Mouse (Mus musculus) limb, embryonic 15.5 days (tissue): ENCODE results near the gene Gm8439. TPM values are rescaled to one million over a fixed set of nuclear protein-coding genes. Genes with fewer than 3 reads are reported as not detected.
"Not testable (repeated sequence)": the region's sequence is repeated elsewhere in the genome, so short reads cannot be mapped to it uniquely, and the experiment has no call there.

Source experiments
- ATAC-seq: fragments of 200-750 bp; cut with Nextera tagmentation; 2 replicates; pipeline ENCODE4 v1.8.0; 2017; ENCODE audit warnings: low read depth, moderate TSS enrichment; ENCODE audit not compliant: insufficient number of reproducible peaks, low FRiP score, low TSS enrichment
- H3K27ac ChIP-seq: fragments of 300-500 bp; sonication (generic); 2 replicates; pipeline ENCODE4 v1.5.1; 2015; ENCODE audit warnings: moderate library complexity, mild to moderate bottlenecking, inconsistent platforms
- H3K27me3 ChIP-seq: fragments of 300-500 bp; sonication (generic); 2 replicates; pipeline ENCODE4 v1.6.1; 2015; ENCODE audit warnings: inconsistent platforms
- H3K36me3 ChIP-seq: fragments of 300-500 bp; sonication (generic); 2 replicates; pipeline ENCODE4 v1.6.1; 2015; ENCODE audit warnings: inconsistent platforms
- H3K4me1 ChIP-seq: fragments of 300-500 bp; sonication (generic); 2 replicates; pipeline ENCODE4 v1.6.1; 2015; ENCODE audit warnings: inconsistent platforms
- H3K4me2 ChIP-seq: fragments of 300-500 bp; sonication (generic); 2 replicates; pipeline ENCODE4 v1.6.1; 2015; ENCODE audit warnings: mild to moderate bottlenecking, inconsistent platforms
- H3K4me3 ChIP-seq: fragments of 300-500 bp; sonication (generic); 2 replicates; pipeline ENCODE4 v1.5.1; 2015; ENCODE audit warnings: mild to moderate bottlenecking, inconsistent platforms
- H3K9ac ChIP-seq: fragments of 300-500 bp; sonication (generic); 2 replicates; pipeline ENCODE4 v1.6.1; 2015; ENCODE audit warnings: inconsistent platforms
- H3K9me3 ChIP-seq: fragments of 300-500 bp; sonication (generic); 2 replicates; pipeline ENCODE4 v1.6.1; 2016; ENCODE audit warnings: inconsistent platforms
- WGBS: fragments of 180-500 bp; shearing (Covaris S2); methylation state at CpG from one replicate; pipeline ENCODE4 v1.1.7; 2015; 5-methylcytosine and 5-hydroxymethylcytosine counted together
- polyA plus RNA-seq: library from polyadenylated mRNA; unstranded; fragments of >200 nt; fragmentation: Nextera tagmentation; extraction: Ambion mirVana; gene quantifications from 2 replicates; pipeline ENCODE4 v1.2.1, GENCODE M21; 2015

Gm8439 gene
- polyA plus RNA-seq, 1 experiment from 2014 or later, result not detected

DNA sequence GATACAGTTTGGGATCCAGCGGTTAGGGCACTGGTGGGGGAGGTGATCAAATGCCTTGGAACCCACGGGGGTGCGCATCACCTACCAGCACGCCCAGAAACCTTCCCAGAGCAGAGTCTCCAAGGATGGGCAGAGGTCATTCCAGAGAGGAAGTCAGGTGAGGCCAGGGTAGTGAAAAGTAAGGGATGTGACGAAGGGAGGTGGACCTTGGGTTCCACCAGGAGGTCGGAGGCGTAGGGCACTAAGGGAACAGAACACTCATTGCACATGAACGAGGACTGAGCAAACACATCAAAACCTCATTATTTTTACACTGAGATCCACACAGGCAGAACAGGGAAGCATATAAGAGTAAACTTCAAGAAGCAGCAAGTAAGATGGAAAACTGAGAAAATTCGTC is 6.8 kb upstream of the Gm8439 start:
- WGBS, result 76% methylated on average over 9 of the region's 9 CpGs
- Histone ChIP-seq H3K4me2 (no peak overlapping the region), H3K4me1 (no peaks in the 10 kb centered on the region), H3K9ac (no peak overlapping the region), H3K4me3 (no peak overlapping the region), H3K27ac (no peak overlapping the region), H3K9me3 (no peaks in the 10 kb centered on the region), H3K36me3 (no peaks in the 10 kb centered on the region), H3K27me3 (no peaks in the 10 kb centered on the region)
- ATAC-seq, result no peak

DNA sequence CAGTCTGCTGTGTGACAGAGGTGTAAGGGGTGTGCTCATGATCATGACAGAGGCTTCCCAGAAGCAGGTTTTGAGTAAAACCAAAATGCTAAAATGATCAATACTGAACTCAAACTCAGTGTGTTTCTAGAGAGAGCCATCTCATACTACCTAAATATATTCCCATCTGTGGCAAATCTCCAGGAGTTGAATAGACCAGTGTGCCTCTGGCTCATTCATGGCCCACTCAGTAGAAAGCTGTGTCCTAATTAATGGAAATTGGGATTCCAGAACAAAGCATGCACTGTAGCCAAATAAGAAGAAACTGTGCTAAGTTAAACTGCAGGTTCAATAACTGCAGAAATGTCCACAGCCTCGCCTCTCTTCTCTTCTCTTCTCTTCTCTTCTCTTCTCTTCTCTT is 1.6 kb upstream of the Gm8439 start:
- peaks cover 14% of the 10 kb centered on the region; the same call in 1 of the 2 replicates for H3K4me1 ChIP-seq
- H3K9me3 ChIP-seq, result no peaks in the 10 kb centered on the region
- H3K9ac ChIP-seq, result no peak overlapping the region
- H3K4me3 ChIP-seq, result no peak overlapping the region
- no peak overlapping the region for H3K27ac ChIP-seq
- H3K27me3 ChIP-seq, result 0 out of 2 replicates have a peak, but pooled peaks cover 4% of the 10 kb centered on the region
- no peak for ATAC-seq
- no peaks in the 10 kb centered on the region for H3K36me3 ChIP-seq
- 64% methylated on average over 1 of the region's 1 CpGs for WGBS
- H3K4me2 ChIP-seq, result no peak overlapping the region

DNA sequence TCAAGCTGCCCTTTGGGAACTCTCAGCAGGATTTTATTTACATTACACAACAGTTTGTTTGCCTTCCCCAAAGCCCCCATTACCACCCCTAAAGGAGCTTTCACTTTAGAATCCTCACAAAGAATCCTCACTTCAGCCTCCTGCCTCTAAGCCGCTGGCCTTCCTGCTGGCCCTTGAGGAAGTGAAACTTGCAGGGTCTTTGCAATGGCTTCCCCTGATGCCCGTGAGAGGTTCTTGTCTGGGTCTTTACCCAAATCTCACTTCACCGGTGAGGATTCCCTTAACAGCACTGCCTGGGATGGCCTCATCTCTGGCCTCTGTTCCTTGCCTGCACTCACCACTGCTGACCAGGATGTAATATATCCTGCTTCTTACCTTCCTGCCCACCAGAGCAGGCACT is 525 bp downstream of the Gm8439 start:
- ATAC-seq, result no peak
- Histone ChIP-seq H3K9ac (no peak overlapping the region), H3K9me3 (no peaks in the 10 kb centered on the region), H3K4me3 (no peak overlapping the region), H3K36me3 (no peaks in the 10 kb centered on the region), H3K4me2 (no peak overlapping the region), H3K27ac (no peak overlapping the region), H3K27me3 (0 out of 2 replicates have a peak, but pooled peaks cover 4% of the 10 kb centered on the region), H3K4me1 (peaks cover 14% of the 10 kb centered on the region; the same call in 1 of the 2 replicates)
- WGBS, result 24% methylated on average over 3 of the region's 3 CpGs

DNA sequence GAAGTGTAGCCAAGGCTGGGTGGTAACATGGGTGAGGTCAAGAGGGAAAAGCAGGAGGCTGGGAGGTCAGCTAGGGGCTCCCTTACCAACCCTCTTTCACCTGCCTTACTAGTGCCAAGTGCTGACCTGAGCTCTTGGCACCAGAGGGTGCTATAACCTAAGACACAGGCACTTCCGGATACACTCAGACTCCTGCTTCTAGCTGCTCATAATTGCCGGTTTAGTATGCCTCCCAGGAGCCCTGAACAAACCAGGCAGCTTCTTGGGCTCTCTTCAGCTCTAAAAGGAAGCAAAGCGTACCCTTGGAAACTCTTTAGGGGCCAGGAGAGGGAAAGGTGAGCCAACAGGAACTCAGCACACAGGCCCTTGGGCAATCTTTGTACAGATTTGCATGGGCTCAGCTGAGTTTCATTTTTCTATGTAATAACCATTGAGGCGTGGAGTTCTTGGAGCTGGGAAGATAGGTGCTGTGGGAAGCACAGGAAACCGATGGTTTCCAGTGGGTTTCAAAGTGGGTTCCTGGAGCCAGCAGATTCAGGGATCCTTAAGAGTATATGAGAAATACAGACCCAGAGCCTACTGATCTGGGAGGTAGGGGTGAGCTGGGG is 1.4 kb downstream of the Gm8439 start:
- WGBS, result 26% methylated on average over 5 of the region's 5 CpGs
- H3K4me2 ChIP-seq, result no peak overlapping the region; the same call in 1 of the 2 replicates
- ATAC-seq, result peak; percentile 61; the same call in 1 of the 2 replicates
- 0 out of 2 replicates have a peak, but pooled peaks cover 4% of the 10 kb centered on the region for H3K27me3 ChIP-seq
- no peak overlapping the region for H3K27ac ChIP-seq
- H3K9ac ChIP-seq, result no peak overlapping the region
- peaks cover 14% of the 10 kb centered on the region; the same call in 1 of the 2 replicates for H3K4me1 ChIP-seq
- H3K36me3 ChIP-seq, result no peaks in the 10 kb centered on the region
- H3K9me3 ChIP-seq, result no peaks in the 10 kb centered on the region
- no peak overlapping the region for H3K4me3 ChIP-seq

DNA sequence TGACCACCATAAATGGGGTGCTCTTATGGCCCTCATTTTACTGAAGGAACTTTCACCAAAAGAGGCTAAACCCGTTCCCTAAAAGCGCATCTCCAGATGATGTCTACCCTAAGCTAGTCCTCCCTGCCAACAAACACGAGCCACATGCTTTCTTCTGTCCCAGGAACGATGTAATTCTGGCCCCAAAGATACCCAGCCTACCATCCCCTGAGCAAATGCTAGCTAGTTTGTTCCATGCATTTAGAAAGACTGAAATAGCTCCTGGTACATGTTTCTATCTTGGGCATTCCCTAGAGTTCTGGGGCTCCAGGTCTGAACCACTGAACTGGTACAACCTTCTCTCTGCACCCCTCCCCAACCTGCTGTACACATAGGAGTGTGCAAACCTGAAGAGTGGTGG is 2.4 kb downstream of the Gm8439 start:
- Histone ChIP-seq H3K36me3 (no peaks in the 10 kb centered on the region), H3K27me3 (0 out of 2 replicates have a peak, but pooled peaks cover 4% of the 10 kb centered on the region), H3K4me2 (no peak overlapping the region), H3K27ac (no peak overlapping the region), H3K9me3 (no peaks in the 10 kb centered on the region), H3K9ac (no peak overlapping the region), H3K4me1 (peaks cover 14% of the 10 kb centered on the region; the same call in 1 of the 2 replicates), H3K4me3 (no peak overlapping the region)
- 85% methylated on average over 4 of the region's 4 CpGs for WGBS
- no peak for ATAC-seq

DNA sequence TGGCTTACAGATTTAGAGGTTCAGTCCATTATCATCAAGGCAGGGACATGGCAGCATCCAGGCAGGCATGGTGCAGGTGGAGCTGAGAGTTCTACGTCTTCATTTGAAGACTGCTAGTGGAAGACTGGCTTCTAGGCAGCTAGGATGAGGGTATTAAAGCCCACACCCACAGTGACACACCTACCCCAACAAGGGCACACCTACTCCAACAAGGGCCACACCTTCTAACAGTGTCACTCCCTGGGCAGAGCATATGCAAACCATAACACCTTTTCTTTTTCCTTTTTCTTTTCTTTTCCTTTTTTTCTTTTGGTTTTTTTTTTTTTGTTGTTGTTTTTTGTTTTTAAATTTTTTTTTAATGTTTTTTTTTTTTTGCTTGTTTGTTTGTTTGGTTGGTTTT is 7.7 kb downstream of the Gm8439 start:
- not testable (repeated sequence) for H3K4me2 ChIP-seq, H3K27ac ChIP-seq, H3K4me1 ChIP-seq, H3K9me3 ChIP-seq, H3K27me3 ChIP-seq, H3K4me3 ChIP-seq, H3K36me3 ChIP-seq, H3K9ac ChIP-seq, ATAC-seq
- 94% methylated on average over 1 of the region's 1 CpGs for WGBS

DNA sequence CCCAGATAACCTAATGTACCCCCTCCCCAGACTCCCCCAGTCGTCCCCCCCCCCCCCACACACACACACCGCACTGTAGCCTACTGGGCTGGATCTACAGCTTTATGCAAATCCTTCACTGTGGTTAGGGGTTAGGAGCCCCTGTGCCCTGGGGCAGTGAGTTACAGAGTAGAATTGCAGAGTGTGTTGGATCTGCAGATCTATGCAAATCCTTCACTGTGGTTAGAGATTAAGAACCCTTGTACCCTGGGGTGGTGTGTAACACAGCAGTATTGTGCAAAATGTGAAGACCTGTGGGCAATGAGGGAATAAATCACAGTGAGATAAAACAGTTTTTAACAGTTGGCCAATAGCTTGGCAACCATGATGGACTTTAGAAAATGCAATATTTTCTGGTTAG is 10.4 kb downstream of the Gm8439 start:
- H3K27ac ChIP-seq, result no peak overlapping the region
- ATAC-seq, result no peak
- H3K36me3 ChIP-seq, result no peaks in the 10 kb centered on the region
- WGBS, result 18% methylated on average over 2 of the region's 2 CpGs
- no peak overlapping the region for H3K9ac ChIP-seq
- no peaks in the 10 kb centered on the region for H3K4me1 ChIP-seq
- H3K4me2 ChIP-seq, result no peak overlapping the region
- no peak overlapping the region for H3K4me3 ChIP-seq
- no peaks in the 10 kb centered on the region for H3K27me3 ChIP-seq
- H3K9me3 ChIP-seq, result no peaks in the 10 kb centered on the region

DNA sequence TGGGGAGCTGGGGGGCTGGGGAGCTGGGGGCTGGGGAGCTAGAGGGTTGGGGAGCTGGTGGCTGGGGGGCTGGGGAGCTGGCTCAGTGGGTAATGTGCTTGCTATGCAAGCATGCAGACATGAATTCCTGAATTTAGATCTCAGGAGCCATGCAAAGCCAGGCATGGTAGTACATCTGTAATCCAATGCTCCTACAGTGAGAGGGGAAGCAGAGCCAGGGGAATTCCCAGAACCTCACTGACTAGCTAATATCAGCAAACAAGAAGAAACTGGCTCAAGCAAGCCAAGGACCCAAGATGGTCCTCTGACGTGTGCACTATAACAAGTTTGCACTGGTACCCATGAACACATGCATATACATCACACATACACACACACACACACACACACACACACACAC is 13.2 kb downstream of the Gm8439 start:
- H3K4me3 ChIP-seq, result no peak overlapping the region

DNA sequence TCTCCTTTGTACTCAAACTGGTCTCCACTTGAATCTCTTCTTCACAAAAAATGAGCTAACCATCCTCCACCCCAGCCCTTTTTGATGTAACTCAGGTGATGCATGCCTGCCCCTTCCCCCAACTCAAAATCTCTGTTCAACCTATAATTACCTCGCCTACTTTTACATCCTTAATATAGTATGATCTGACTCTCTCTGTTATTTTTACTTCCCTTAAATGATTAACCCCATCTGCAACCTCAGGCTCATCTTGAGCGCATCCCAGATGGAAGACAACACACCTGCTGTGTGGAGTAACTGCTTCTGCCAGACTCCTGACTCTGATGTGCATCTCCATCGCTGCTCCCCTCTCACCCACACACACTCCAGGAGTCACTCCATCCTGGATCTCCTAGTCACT is 14.1 kb downstream of the Gm8439 start:
- no peaks in the 10 kb centered on the region for H3K4me1 ChIP-seq
- WGBS, result 73% methylated on average over 3 of the region's 3 CpGs
- H3K9ac ChIP-seq, result no peak overlapping the region
- no peak overlapping the region for H3K4me3 ChIP-seq
- H3K27ac ChIP-seq, result no peak overlapping the region
- no peak overlapping the region for H3K4me2 ChIP-seq
- H3K36me3 ChIP-seq, result no peaks in the 10 kb centered on the region
- no peaks in the 10 kb centered on the region for H3K27me3 ChIP-seq
- no peak for ATAC-seq
- no peaks in the 10 kb centered on the region for H3K9me3 ChIP-seq

More for the DNA sequence above, 13.2 kb downstream of the Gm8439 start:
- Histone ChIP-seq H3K27ac (no peak overlapping the region), H3K36me3 (no peaks in the 10 kb centered on the region), H3K9me3 (no peaks in the 10 kb centered on the region), H3K4me2 (no peak overlapping the region), H3K27me3 (no peaks in the 10 kb centered on the region), H3K9ac (no peak overlapping the region), H3K4me1 (no peaks in the 10 kb centered on the region)
- ATAC-seq, result no peak
- WGBS, result 60% methylated on average over 1 of the region's 1 CpGs

DNA sequence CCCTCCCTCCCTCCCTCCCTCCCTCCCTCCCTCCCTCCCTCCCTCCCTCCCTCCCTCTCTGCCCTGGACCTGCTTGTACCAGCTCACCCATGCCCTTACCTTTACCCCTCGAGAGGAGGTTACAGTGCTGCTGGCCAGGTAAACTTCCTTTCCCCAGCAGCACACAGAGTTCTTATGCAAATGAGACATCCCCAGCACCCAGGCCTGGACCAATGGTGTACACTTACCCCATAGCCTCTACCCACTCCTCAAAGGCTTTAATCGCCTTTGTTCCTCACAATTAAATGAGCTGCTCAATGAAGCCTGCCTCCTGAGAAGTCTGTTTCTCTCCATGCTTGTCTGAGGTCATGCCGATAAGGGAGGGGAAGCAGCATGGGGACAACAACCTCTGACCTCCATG is 18.4 kb downstream of the Gm8439 start:
- Histone ChIP-seq H3K27me3 (no peaks in the 10 kb centered on the region), H3K9me3 (no peaks in the 10 kb centered on the region), H3K4me3 (no peak overlapping the region), H3K27ac (no peak overlapping the region), H3K9ac (no peak overlapping the region), H3K4me2 (no peak overlapping the region), H3K4me1 (no peaks in the 10 kb centered on the region), H3K36me3 (no peaks in the 10 kb centered on the region)
- no peak for ATAC-seq
- WGBS, result 41% methylated on average over 2 of the region's 3 CpGs

DNA sequence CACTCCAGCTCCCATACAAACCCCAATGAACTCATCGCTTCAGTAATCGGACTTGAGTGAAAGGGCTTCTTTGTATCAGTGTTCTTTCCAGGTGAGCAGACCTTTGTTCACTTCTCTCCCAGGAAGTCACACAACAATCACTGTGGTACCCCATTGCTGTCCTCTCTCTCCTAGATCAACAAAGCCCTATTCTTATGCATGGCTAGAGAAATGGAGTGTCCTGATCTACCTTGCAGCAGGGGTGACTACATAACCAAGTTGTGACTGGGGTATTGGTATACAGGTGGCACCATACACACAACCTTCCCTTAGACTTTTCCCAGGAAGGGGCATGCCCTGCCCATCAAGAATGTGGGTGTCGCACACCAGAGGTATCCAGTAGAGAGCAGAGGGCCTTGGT is 22.5 kb downstream of the Gm8439 start:
- no peaks in the 10 kb centered on the region for H3K27me3 ChIP-seq
- H3K9ac ChIP-seq, result no peak overlapping the region
- H3K9me3 ChIP-seq, result no peaks in the 10 kb centered on the region
- H3K4me2 ChIP-seq, result no peak overlapping the region
- H3K4me1 ChIP-seq, result 0 out of 2 replicates have a peak, but pooled peaks cover 4% of the 10 kb centered on the region
- no peaks in the 10 kb centered on the region for H3K36me3 ChIP-seq
- ATAC-seq, result no peak
- no peak overlapping the region for H3K27ac ChIP-seq
- WGBS, result 90% methylated on average over 3 of the region's 3 CpGs
- H3K4me3 ChIP-seq, result no peak overlapping the region

DNA sequence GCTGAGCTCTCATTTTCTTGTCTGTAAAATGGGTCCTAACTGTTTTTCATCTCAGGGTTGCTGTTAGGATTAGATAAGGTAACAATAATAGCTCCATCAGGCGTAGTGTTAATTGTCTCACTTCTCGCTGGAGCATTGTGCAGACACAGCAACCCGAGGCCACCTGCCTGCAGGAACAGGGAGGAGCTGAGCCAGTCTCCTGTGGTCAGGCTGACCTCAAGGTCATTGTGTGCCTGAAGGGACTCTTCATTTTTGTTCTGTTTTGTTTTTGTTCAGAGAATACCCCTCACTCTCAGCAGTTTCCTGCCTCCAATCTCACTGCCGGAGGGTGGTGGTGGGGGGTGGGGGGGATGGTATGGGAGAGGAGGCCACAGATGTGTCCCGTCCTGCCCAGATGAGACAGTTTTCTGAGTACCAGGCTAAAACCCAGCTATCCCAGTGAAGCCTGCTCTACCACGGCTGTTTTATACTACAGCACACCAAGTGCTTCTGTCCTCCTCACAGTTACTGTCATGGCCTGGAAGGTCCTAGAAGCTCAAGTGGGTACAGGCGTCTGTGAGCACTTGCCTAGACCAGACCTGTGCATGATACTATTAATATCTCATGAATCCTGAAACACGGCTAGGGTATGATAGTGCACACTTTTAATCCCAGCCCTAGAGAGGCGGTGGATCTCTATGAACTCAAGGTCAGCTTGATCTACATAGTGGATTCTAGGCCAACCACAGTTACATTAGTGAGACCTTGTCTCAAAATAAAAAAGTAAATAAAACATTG is 23.9 kb downstream of the Gm8439 start:
- no peak overlapping the region for H3K9ac ChIP-seq
- no peaks in the 10 kb centered on the region for H3K27me3 ChIP-seq
- H3K4me2 ChIP-seq, result no peak overlapping the region
- WGBS, result 33% methylated on average over 9 of the region's 9 CpGs
- no peak for ATAC-seq
- no peak overlapping the region for H3K27ac ChIP-seq
- no peak overlapping the region for H3K4me3 ChIP-seq
- H3K9me3 ChIP-seq, result no peaks in the 10 kb centered on the region
- no peaks in the 10 kb centered on the region for H3K36me3 ChIP-seq
- H3K4me1 ChIP-seq, result 0 out of 2 replicates have a peak, but pooled peaks cover 4% of the 10 kb centered on the region
